Mouse (Mus musculus) thymus, postnatal 4 days (tissue): ENCODE measurements around the gene Znrd1as.

ENCODE experiments used
- DNase-seq: peaks from one replicate; pipeline ENCODE4 v3.0.0; 2021

The Znrd1as gene

DNA sequence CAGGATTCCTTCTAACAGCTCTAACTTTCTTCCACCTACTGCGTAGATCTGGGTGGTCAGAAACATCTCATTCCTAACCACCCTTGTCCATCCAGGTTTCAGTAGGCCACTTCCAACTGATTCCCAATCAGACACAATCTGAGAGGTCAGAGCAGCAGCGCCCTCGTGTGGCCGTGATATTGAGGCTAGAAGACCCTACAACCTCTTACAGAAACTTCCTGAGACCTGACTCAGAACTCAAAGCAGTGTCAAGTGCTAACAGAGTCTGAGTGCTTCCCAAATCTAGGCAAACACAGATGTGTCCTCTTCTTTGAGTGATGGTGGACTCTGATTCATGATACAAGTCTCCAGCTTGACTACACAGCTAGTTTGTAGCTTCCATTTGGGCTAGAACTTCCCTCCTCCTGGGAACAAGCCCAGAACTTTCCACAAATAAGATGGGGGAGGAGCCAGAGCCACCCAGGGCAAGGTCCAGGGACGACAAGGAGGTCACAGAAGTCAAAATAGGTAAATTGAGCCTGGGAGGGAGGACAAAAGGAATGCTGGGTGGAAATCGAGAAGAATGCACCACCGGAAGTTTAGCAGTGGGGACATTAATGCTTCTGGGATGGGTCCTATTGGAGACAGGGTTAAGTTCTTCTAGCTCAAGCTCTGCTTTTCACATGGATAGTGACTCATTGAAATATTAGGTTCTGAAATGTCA is 38.8 kb downstream of the Znrd1as start:
- DNase-seq, result peak; percentile 89

GRCm38 (mm10) chr17:36998477-36998876 is 40.1 kb downstream of the Znrd1as start:
- DNase-seq, result no peak

GRCm38 (mm10) chr17:37000863-37001262 is 42.5 kb downstream of the Znrd1as start, which contains the start of gene Zfp57:
Gene Zfp57, plus strand, starts transcription at chr17:37001163.
- no peak for DNase-seq

DNA sequence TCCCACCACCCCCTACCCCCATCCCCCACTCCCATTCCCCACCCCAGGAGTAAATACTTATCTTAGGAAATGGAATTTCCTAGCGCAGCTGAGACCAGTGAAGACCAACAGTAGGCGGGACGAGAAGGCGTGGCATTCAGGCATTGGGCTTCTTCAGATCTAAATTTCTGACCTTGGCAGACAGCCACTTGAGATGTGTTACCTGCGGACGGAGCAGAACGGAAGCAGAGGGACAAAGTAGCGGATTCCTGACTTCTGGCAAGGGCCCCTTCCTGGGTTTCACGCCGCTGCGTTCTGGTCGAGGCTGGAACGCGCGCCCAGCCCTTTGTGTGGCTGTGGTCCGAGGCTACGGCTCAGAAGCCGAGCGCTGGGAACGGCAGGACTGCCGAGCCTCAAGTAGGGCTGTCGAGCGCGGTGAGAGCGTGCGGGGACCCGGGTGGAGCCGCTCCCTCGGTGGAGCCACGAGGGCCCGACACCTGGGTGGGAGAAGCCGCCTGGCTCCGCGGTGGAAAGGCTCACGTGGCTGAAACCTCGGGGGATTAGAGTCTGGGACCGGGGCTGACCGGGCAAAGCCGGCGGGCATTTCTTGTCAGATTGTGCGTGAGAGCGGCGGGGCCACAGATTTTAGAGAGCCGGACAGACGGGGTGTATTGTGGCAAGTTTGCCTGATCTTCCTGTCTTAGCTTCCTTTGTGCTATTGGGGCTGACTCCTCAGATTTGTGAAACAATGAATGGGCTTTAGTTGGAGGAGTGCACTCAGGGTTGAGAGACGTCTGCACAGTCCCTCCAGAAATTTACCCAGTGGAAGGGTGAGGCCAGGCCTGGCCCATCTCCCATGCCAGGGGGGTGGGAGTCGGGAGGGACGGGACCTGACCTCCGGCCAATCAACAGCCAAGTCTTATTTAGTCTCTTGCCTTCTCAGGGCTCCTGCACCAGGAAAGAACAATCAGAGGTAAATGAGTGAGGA is 44.3 kb downstream of the Znrd1as start:
- DNase-seq, result peak; percentile 18

GRCm38 (mm10) chr17:37003366-37003765 is 45.0 kb downstream of the Znrd1as start:
- DNase-seq, result no peak

DNA sequence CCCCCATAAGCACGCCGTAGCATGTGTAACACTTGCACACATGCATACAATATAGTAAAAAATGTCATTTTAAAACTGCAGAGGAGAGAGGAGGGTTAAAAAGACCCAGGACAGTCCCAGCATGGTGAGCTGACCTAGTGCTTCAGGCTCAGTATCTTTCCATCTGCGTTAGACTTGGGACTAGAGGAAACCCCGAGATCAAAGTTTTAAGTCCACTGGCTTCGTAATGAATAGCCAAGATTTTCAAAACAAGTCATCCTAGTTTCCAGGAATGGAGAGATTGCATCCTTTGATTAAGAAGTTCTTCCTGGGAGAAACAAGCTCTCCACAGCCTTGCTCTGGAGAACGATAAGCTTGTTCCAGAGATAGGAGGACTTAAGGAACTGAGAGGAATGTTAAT is 49.8 kb downstream of the Znrd1as start:
- DNase-seq, result no peak

- peak; percentile 9 for DNase-seq
Measured at GRCm38 (mm10) chr17:37009460-37010042, 51.2 kb downstream of the Znrd1as start.

- DNase-seq, result no peak
Measured at GRCm38 (mm10) chr17:37011719-37012118, 53.3 kb downstream of the Znrd1as start.

GRCm38 (mm10) chr17:37012141-37012540 is 53.7 kb downstream of the Znrd1as start:
- no peak for DNase-seq
